Mouse (Mus musculus): ENCODE results near the gene Calml4.
"Not testable (repeated sequence)": the region's sequence is repeated elsewhere in the genome, so short reads cannot be mapped to it uniquely, and the experiment has no call there.

Calml4 gene

DNA sequence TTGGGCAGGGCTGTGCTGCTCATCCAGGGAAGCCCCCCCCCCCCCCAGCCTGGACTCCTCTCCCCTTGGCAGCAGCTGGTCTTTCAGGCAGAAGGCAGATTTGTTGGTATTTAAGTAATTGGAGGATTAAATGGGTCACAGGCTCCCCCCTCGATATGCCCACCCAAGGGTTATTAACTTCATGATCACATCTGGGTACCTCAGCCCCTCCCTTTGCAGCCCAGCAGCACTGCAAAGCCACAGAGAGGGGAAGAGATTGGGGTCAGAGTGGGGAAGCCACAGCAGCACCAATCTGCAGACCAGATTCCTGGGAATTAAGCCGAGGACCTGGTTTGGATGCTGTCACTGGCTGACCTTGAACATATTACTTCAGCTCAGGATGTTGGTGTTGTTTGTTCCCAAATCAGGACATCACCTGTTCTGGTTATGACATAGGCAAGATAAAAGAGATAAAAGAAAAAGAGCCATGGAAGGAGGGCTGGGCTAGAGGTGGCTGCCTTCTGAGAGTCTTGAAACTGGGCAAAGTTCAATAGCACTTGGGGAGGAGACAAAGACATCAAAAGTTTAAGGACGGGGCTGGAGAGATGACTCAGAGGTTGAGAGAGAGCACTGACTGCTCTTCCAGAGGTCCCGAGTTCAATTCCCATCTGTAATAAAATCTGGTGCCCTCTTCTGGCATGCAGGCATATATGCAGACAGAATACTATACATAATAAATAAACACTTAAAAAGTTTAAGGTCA, 22.0 kb upstream of the Calml4 start:
- DNase-seq (ENCODE audit: low spot score): no peak

DNA sequence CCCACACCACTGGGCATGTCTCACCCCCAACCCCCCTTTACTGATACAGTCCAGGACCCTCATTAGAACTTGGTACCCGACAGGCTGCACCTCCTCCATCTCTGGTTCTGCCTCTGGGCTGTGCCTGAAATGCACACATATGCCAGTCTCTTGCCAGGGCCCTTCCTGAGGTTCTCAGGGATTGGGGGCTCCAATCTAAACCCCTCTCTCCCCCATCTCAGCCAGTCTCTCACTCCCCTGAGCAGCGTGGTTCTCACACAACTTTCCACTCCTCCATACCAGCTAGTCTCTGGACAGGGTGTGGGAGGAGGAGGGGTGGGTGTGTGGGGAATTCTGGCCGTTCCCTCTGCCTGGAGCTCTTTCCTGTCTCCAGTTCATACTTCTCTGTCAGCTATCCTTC, 20.3 kb upstream of the Calml4 start:
- DNase-seq (ENCODE audit: low spot score): no peak

- DNase-seq (ENCODE audit: low spot score): no peak
Measured at GRCm38 (mm10) chr9:62838146-62838505, 19.8 kb upstream of the Calml4 start.

- DNase-seq (ENCODE audit: low spot score): peak; percentile 79
Measured at GRCm38 (mm10) chr9:62838506-62839171, 19.2 kb upstream of the Calml4 start, which contains the start of gene Cln6. TSS of gene Cln6 (plus strand) at chr9:62838785.

- no peak for DNase-seq (ENCODE audit: low spot score)
Measured at GRCm38 (mm10) chr9:62839172-62839770, 18.6 kb upstream of the Calml4 start.

DNA sequence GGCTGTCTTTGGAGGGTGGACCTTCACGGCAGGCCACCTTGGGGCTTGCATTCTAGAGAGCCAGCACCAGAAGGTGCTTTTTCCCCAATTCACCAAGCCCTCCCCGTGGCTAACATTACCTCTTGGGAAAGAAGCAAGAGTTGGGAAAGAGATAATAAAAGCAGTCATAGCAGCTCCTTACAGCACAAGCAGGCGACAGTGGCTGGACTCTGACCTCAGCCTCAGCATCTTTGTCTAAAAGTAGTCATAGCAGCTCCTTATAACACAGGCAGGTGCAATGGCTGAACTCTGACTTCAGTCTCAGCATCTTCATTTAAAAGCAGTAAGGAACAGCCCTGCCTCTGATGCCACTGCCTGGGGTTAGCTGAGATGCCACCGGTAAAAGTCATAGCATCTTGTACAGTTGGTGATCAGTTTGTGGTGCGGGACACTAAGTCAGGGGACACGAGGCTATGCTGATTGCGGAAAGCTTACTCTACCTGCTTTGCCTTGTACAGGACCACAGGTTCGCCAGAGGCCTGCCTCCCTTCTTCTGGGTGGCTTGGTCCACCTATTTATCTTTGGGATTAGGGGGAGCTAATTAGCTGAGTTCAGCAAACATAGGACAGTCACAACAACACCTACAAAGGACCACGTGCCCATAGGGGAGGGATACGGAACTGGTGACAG, 14.4 kb upstream of the Calml4 start:
- no peak for DNase-seq (ENCODE audit: low spot score)

GRCm38 (mm10) chr9:62844461-62844860, 13.4 kb upstream of the Calml4 start:
- no peak for DNase-seq (ENCODE audit: low spot score)

DNA sequence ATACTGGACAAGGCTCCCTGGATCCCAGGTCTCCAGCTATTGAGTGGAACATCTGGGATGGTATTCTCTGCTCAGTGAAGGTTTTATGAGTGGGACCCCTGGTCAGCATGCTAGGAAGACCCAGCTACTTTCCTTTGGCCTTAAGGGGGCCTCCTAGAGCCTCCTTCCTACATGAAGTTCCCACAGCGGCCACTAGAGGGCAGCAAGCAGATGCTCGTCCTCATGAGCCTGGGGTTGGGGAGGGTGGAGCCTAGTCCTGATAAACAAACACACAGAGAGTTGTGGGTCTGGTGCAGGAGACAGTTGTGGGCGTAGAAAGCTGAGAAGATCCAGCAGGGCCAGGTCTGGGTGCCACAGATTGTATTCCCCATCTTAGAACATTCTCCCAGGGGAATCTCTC, 10.2 kb upstream of the Calml4 start:
- DNase-seq (ENCODE audit: low spot score): peak; percentile 81

DNA sequence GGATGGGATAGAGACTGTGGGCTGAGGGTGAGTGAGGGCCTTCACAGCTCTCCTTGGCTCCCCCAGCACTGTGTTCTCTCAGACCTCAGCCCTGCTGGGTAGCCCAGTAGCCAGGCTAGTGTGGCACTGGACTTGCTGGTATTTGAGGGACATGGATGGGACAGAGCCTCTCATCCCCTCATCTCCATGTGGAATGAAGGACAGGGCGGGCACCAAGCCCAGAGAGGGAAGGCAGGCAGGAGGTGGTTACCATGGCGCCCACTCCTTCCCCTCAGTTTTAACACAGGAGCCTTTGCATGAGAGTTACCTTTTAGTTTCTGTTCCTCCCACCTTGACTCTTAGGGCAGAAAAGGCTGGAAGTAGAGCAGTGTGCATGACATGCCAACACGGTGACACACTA, 9.2 kb upstream of the Calml4 start:
- DNase-seq (ENCODE audit: low spot score): no peak

DNA sequence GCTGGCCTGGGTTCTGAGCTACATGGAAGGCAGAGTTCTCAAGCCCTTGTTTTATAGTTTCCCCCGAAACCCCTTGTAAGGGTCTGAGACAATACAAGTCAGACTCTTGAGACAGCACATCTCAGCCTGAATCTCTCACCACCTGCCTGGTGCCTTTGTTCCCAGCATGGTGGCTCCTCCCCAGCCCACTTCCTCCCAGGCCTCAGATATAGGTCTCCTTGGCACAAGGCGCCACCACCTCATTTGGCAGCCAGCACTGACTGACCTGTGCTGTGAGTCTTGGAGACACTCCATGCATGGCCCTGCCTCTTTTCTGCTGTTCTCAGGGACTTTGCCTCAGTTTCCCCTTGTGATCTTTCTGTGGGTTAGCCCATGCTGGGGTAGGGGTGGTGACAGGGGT, 6.3 kb upstream of the Calml4 start:
- no peak for DNase-seq (ENCODE audit: low spot score)

- no peak for DNase-seq (ENCODE audit: low spot score)
Measured at GRCm38 (mm10) chr9:62854483-62854882, 3.4 kb upstream of the Calml4 start.

- no peak for DNase-seq (ENCODE audit: low spot score)
Measured at GRCm38 (mm10) chr9:62857216-62857615, 664 bp upstream of the Calml4 start.

DNA sequence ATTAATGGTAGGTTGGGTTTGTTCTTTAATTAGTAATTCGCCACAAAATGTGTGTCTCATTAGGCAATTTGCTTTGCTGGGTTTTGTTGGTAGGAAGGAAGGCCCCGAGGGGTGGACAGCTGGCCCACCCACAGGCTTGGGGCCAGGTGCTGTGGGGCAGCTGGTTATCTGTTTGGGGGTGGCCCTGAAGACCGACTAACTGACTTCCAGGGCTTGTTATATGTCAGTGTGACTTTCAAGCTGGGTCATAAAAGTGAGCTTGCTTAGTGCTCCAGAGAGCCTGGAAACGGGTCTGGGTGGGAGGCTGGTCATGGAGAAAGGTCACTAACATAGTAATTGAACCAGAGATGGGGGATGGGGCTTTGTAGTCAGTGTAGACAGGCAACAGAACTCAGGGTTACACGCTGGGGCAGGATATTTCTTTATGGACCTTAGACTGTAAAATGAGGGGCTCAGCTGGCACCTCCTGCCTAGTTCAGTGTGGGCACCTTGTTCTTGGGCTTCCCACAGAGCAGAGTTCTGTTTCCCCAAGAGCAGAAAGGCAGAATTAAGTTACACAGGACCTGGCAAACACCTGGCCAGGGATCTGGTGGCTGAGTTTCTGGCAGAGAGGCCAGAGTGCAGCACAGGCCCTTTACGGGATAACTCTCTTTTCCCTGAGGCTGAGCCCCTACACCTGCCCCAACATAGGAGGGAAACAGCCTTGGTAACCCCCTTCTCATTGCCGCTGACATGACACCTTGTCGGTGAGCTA, 563 bp downstream of the Calml4 start:
- no peak for DNase-seq (ENCODE audit: low spot score)

DNA sequence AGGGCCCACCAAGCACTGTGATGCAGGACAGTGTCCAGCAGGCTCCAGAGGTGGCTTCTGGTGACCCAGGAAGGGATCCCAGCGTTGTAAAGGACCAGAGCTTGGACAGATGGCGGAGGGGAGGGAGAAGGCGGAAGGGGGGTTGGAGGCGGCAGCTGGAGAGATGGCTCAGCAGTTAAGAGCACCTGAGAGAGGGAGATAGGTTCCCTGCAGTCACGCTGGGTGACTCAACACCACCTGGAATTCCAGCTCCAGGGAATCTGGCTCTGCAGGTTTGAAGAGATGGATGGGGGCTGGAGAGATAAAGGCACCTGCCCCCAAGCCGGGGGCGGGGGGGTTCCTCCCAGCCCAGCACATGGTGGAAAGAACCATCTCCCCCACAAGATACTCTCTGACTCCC, 2.2 kb downstream of the Calml4 start:
- DNase-seq (ENCODE audit: low spot score): not testable (repeated sequence)

DNA sequence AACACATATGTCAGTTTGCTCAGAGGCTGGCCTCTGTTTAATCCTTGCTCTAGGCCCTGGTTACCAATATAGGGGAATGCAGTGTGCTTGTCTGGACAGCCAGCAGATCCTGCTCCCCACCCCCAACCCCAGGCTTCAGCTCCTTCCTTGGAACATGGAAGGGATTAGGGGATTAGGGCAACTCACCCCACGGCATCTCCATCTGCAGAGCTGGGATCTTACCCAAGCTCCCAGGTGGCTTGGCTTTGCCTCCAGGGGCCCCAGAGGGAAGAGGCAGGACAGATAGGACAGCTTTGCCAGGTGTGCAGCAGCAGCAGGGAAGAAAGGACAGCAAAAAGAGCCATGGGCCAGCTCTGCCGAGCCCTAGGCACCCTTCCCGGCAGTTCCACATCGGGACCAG, 3.0 kb downstream of the Calml4 start:
- DNase-seq (ENCODE audit: low spot score): no peak

DNA sequence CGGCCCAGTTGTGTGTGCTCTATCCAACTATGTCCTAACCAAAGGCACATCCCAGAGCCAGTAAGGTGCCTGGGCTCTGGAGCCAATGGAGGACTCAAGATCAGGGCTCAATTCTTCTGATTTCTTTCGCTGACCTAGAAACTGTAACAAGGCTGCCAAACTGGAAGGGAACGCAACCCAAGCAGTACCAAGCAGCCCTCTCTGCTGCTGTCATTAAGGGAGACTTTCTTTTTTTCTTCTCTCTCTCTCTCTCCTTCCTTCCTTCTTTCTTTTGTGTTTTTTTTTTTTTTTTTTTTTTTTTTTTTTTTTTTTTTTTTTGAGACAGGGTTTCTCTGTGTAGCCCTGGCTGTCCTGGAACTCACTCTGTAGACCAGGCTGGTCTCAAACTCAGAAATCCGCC, 11.4 kb downstream of the Calml4 start:
- DNase-seq (ENCODE audit: low spot score): not testable (repeated sequence)

- no peak for DNase-seq (ENCODE audit: low spot score)
Measured at GRCm38 (mm10) chr9:62870728-62871127, 12.8 kb downstream of the Calml4 start.

DNA sequence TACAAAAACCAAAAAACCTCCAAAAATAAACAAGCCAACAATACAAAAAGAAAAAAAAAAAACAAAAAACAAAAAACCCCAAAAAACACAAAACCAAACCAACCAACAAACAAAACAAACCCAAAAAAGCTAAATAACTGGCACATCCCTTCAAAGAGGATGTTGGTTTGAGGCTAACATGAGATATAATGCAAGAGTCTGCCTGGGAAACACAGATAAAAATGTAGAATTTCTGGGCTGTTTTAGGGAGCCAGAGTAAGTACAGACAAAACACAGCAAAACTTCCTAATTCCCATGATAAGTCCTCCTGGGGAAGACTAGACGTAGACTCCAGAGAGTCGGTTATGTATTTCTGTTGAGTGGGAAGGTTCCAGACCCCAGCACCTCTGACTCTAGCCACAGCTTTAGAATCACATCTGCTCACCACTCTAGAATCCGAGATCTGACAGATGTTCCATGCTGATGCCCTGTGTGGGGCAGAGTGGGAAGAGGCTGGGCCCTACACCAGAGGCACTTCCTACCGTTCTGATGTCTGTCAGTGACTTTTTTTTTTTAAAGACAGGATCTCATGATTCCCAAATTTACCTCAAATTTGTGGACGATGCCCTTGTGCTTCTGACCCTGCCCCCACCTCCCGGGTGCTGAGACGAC, 19.2 kb downstream of the Calml4 start:
- DNase-seq (ENCODE audit: low spot score): no peak

DNA sequence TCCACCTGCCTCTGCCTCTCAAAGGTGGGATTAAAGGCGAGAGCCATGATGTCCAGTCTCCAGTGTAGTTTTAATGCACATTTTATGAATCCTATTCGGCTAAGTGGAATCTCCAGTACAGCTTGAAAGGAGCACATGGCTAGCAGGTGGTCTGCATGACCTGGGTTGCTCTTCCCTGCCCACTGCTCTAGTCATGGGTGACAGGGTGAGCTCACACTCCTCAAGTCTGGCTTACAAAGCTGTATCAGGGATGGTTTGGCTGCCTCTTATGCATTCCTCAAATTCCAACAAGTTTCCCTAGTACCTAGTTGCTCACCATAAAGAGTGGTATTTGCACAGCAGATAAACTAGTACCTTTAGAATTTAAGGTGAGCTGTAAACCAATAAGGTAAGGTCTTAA, 19.9 kb downstream of the Calml4 start:
- DNase-seq (ENCODE audit: low spot score): no peak

- peak; percentile 44 for DNase-seq (ENCODE audit: low spot score)
Measured at GRCm38 (mm10) chr9:62881871-62882270, 24.0 kb downstream of the Calml4 start.

GRCm38 (mm10) chr9:62894486-62894885, 36.6 kb downstream of the Calml4 start:
- DNase-seq (ENCODE audit: low spot score): peak; percentile 52

- DNase-seq (ENCODE audit: low spot score): no peak
Measured at GRCm38 (mm10) chr9:62901736-62902135, 43.9 kb downstream of the Calml4 start.
